Mouse (Mus musculus): Measurements from ENCODE around the gene Gm28308. TPM values are rescaled to one million over a fixed set of nuclear protein-coding genes. Genes with fewer than 3 reads are reported as not detected.
A peak's percentile ranks its signal among the peaks of the same experiment; 100 is the strongest.

The Gm28308 gene
- total RNA-seq (2021) (1 to 10 TPM in 1 of 2 experiments, not detected in 1; 1.0 TPM), polyA plus RNA-seq (2012; rRNA removed) (1.9 and 2.5 TPM in 2 replicates)
- long read RNA-seq: 0 reads

GRCm38 (mm10) chr6:52213119-52213986 is at the start of gene Gm28308, which contains the start of gene Hoxa3:
Gene Gm28308, minus strand, starts transcription at chr6:52213339.
Gene Hoxa3, minus strand, starts transcription at chr6:52213336.
- DNase-seq: peak; percentile 85

- no peak for DNase-seq
Observed at GRCm38 (mm10) chr6:52262463-52263320, 49.6 kb upstream of the Gm28308 start.

DNA sequence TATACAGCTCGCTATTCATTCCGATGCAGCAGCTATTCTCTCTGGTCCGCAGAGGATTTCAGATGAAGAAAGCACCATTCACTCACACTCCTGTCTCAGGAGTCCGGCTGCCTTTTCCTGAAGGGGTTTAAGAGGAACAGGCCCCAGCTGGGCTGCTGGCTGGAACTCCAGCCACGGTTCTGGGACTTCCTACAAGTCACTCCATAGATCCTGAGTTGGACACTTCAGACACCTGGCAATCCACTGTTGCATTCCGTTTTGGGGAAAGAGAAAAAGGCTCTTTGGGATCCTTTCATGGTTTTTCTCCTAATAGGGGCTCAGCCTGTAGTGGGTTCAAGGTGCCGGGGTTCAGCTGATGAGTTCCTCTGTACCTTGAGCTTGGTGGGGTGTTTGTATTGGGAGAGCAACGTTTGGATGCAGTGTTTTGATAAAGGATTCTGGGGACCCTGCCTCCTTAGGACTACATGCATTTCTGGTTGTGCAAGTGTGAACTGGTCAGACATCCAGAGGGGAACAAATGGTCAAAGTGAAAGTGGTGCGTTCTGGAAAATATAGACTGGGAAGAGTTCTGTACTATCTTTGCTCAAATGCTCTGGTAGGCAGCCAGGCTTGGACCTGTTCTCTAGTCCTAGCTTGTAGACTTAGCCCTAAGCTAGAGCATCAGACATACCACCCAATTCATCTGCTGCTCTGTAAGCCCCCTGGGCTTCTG is 48.8 kb upstream of the Gm28308 start:
- DNase-seq: no peak

DNA sequence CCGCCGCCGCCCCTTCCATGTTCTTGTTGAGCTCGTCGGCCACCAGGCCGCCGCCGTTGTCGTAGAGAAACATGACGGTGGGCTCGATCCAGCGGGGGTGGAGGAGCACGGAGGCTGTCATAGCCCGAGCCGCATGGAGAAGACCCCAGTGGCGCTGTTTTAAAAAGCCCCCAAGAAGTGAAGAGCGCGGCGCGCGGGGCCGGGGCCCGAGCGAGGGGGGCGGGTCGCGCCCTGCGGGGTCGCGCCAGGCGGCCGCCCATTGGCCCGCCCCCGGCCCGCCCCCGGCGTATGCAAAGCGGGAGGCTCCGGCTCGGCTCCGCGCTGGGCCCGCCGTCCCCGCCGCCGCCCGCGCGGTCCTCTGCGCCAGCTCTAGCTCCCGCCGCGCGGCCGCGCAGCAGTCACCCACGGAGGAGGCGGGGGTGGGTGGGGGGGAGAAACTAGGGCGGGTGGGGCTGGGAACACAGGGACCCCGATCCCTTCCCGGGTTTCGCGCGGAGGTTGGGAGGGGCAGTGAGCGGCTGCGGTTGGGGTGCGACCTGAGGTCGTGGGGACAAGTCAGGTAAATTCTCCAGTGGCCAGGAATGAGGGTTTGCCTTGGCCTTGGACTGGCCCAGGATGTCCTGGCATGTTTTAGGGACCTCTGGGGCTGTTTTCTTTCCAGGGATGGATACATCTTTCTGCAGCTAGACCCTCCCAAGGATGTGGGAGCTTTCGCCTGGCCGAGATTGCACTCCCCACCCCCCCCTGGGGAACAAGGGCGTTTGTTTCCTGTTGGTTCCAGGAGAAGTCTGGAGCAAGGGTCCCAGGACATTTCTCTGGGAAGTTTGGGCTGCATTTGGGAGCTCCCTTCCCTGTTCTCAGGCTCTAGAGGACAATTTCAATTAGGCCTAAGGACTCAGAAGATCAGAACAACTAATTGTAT is 47.8 kb upstream of the Gm28308 start, which contains the start of gene Hoxa13:
Gene Hoxa13 (minus strand): TSS at position 227 of the 922 bp plus-strand sequence.
- no peak for DNase-seq

GRCm38 (mm10) chr6:52259811-52260261 is 46.7 kb upstream of the Gm28308 start:
- no peak for DNase-seq

DNA sequence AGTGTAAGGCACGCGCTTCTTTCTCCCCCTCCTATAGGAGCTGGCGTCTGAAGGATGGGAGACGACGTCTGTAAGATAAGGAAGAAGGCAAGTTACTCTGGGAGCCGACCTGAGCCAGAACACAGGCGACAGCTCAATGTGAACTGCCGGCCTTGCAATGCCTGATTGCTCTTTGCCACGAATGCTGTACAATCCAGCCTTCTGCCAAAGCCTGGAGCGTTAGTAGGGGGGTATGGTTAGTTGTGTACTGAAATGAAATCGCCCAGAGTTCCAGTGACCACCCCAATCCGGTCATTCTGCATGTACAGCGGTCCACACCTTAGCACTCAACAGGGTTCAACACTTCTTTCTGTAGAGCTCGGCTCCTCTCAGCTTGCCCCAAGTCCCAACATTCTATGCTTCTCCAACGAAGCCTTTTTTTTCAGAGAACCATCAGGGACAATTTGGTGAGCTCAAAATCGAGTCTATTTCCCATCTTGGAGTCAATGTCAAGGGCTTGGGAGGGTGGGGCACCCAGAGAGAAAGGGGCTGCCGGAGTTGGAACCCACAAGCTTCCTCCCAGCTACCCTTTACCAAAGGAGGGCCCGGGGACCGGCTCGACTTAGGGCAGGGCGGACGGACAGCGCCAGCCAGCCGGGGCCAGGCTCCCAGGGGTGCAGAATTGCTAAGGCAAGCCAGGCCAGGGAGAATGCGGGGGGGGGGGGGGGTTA is 46.1 kb upstream of the Gm28308 start:
- DNase-seq: no peak

GRCm38 (mm10) chr6:52256956-52257355 is 43.8 kb upstream of the Gm28308 start:
- peak; percentile 70 for DNase-seq

- DNase-seq: no peak
Observed at GRCm38 (mm10) chr6:52253511-52254500, 40.7 kb upstream of the Gm28308 start.

GRCm38 (mm10) chr6:52252775-52253376 is 39.7 kb upstream of the Gm28308 start:
- no peak for DNase-seq

DNA sequence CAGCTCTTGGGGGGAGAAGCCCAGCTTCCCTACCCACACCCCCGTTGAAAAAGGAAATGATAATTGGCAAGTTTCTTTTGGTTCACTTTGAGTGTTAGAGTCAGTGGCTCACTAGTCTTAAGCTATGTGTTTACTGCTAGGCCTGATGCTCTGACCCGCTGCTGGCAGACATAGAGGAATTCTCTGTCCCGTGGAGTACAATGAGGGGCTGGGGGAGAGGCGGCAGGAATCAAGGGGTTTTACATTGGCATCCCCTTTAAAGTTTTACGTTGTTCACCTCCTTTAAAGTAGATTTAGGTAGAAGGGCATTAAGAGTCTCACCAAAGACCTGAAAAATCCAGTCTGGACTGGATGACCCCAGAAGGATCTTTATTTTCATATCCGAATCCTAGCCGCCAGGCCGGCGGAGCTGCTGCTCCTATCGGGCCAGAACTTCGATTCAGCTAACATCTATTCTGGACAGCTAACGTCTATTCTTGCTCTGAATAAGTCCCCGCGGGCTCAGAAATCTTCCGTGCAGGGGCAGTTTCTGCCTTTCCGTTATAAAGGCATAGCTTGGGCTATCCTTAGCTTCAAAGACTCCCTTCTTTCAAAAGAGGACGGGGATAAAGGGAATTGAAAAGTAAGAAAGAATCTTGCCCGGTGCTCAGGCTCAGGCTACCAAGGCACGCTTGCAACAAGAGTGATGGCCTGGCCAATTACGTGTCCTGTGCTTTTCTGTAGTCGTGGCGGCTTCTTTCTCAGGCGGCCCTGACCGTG is 39.1 kb upstream of the Gm28308 start:
- no peak for DNase-seq

GRCm38 (mm10) chr6:52251177-52251879 is 38.2 kb upstream of the Gm28308 start:
- no peak for DNase-seq

DNA sequence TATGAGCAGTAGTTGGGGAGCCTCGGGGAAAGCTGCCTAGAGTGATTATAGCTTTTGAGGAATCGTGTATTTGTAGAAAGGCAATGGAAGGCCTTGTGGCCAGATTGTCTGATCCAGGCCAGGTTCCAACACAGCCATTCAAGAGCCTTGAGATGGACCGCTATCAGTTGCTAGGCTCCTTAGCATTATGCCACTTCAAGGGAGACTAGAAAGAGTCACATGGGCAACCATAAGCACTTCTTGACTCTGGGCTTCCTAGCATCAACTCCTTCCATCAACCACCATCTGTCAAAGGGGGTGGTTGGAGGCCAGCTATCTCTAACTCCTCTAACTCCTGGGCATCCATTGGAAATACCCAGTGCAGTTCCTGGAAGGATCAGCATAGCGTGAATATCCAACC is 36.7 kb upstream of the Gm28308 start:
- DNase-seq: no peak

DNA sequence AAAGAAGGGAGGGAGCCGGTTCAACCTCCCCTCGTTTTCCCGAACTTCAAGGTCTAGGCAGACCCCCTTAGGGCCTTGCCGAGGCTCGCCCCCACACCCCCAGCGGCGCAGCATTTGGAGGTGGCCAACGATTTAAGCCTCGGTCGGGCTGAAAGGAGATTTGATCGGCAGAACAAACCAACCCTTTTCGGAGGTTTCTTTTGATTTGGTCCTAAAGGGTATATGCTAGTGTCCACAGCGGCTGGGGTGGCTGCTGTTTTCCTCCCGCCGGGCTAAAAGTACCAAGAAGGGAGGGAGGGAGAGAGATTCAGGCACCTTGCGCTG is 36.2 kb upstream of the Gm28308 start:
- DNase-seq: no peak

DNA sequence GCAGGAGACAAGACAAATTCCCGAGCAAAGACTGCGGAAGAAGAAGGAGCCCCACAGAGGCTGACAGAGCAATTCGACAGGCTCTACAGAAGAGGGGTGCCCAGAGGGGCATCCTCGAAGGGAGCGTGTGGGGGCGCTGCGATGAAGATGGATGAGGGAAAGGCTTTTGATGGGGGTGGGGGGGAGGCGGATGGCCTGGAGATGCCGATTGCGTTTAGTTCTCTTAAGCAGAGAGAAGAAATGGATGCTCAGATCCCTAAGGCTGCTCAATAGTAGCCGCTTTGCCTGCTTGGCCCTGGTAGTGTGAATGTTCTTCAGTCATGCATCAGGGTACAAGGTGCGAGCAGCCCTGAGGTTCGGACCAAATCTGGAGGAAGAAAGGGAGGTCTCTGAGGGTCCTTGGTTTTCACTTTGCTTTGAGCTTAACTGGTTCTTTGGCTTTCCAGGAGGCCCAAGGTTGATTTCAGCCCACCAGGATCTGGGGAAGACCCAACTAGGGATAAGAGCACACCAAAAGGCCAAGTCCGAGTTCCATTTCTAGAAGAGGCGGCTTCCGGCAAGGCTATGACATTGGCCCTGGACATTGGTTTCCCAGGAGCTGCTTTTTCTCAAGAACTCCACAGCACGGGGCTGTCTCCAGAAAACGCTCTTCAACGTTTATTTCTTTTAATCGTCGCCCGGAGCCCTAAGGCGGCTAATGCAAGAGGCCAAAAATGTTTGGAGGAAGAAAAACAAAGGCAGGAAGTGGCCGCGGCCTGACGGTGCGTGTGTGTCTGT is 35.7 kb upstream of the Gm28308 start:
- DNase-seq: no peak

GRCm38 (mm10) chr6:52247766-52248637 is 34.9 kb upstream of the Gm28308 start:
- DNase-seq: no peak

All from adrenal gland, adult 2 months (tissue).